Mouse (Mus musculus) midbrain, embryonic 15.5 days (tissue): ENCODE results near the gene Mapk7. TPM values are rescaled to one million over a fixed set of nuclear protein-coding genes. Genes with fewer than 3 reads are reported as not detected.

Experiments used
- ATAC-seq: fragments of 200-750 bp; cut with Nextera tagmentation; replicated peaks from 2 replicates; pipeline ENCODE4 v1.8.0; 2017; ENCODE audit warnings: moderate TSS enrichment
- H3K27ac ChIP-seq: fragments of 300-500 bp; sonication (generic); 2 replicates; pipeline ENCODE4 v1.5.1; 2015; ENCODE audit warnings: mild to moderate bottlenecking, inconsistent platforms
- H3K27me3 ChIP-seq: fragments of 300-500 bp; sonication (generic); replicated peaks from 2 replicates; pipeline ENCODE4 v1.6.1; 2015; ENCODE audit warnings: inconsistent platforms
- H3K36me3 ChIP-seq: fragments of 300-500 bp; sonication (generic); replicated peaks from 2 replicates; pipeline ENCODE4 v1.6.1; 2015; ENCODE audit warnings: inconsistent platforms
- H3K4me1 ChIP-seq: fragments of 300-500 bp; sonication (generic); 2 replicates; pipeline ENCODE4 v1.6.1; 2015; ENCODE audit warnings: inconsistent platforms
- H3K4me2 ChIP-seq: fragments of 300-500 bp; sonication (generic); 2 replicates; pipeline ENCODE4 v1.6.1; 2015; ENCODE audit warnings: inconsistent platforms, mild to moderate bottlenecking, moderate library complexity
- H3K4me3 ChIP-seq: fragments of 300-500 bp; sonication (generic); 2 replicates; pipeline ENCODE4 v1.5.1; 2015; ENCODE audit warnings: mild to moderate bottlenecking, inconsistent platforms
- H3K9ac ChIP-seq: fragments of 300-500 bp; sonication (generic); 2 replicates; pipeline ENCODE4 v1.6.1; 2015; ENCODE audit warnings: mild to moderate bottlenecking, inconsistent platforms
- H3K9me3 ChIP-seq: fragments of 300-500 bp; sonication (generic); 2 replicates; pipeline ENCODE4 v1.6.1; 2016; ENCODE audit warnings: inconsistent platforms
- WGBS: fragments of 180-500 bp; shearing (Covaris S2); methylation state at CpG from one replicate; pipeline ENCODE4 v1.1.7; 2015; ENCODE audit warnings: mixed read lengths; 5-methylcytosine and 5-hydroxymethylcytosine counted together
- polyA plus RNA-seq: library from polyadenylated mRNA; unstranded; fragments of >200 nt; fragmentation: Nextera tagmentation; extraction: Ambion mirVana; gene quantifications from 2 replicates; pipeline ENCODE4 v1.2.1, GENCODE M21; 2015

Mapk7 gene
- polyA plus RNA-seq, 1 experiment from 2014 or later = 72.3 TPM

DNA sequence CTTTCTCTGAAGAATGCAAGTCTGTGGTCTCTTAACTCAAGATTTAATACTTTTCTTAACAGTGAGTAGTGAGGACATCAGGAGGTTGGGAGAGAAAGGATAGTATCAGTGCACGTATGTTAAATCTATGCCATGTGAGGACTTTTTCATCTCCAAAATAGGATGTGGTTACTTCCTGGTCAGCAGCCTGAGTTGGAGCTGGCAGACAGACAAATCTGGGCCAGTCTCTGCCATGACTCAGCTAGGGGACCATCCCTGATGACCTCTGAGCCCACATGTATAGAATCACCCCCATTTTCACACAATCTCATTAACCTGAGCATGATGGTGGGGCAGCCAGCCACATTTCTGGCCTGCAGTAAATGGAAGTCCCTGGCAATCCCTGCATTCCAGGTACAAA is 23.8 kb upstream of the Mapk7 start:
- ATAC-seq = no peak
- WGBS = 92% methylated on average over 1 of the region's 1 CpGs
- Histone ChIP-seq H3K27me3 (no peaks in the 10 kb centered on the region), H3K4me3 (no peak overlapping the region), H3K4me1 (no peaks in the 10 kb centered on the region), H3K4me2 (no peak overlapping the region), H3K9ac (no peak overlapping the region), H3K27ac (no peak overlapping the region), H3K36me3 (peaks cover 14% of the 10 kb centered on the region), H3K9me3 (no peaks in the 10 kb centered on the region)

DNA sequence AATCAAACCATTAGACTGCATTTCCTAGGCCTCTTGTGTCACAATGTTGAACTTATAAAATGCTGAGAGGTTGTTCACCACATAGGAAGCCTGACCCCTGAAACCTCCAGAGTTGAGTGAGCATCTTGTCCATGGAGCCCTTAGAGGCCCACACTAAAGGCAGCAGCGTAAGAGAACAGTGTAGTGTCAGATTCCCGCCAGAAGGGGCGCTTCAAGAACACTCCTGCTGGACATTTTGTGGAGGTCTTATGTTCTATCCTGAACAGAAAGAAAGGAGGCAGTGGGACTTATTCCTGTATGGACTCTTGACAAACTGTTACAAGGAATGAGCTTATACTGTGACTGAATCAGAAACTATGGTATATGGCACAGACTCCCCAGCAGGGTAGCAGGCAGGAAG is 20.7 kb upstream of the Mapk7 start:
- WGBS = 36% methylated on average over 3 of the region's 3 CpGs
- no peaks in the 10 kb centered on the region for H3K4me1 ChIP-seq
- H3K27me3 ChIP-seq = no peaks in the 10 kb centered on the region
- peaks cover 14% of the 10 kb centered on the region for H3K36me3 ChIP-seq
- H3K27ac ChIP-seq = no peak overlapping the region
- H3K9me3 ChIP-seq = no peaks in the 10 kb centered on the region
- no peak overlapping the region for H3K4me3 ChIP-seq
- no peak overlapping the region for H3K4me2 ChIP-seq
- H3K9ac ChIP-seq = no peak overlapping the region
- ATAC-seq = no peak

DNA sequence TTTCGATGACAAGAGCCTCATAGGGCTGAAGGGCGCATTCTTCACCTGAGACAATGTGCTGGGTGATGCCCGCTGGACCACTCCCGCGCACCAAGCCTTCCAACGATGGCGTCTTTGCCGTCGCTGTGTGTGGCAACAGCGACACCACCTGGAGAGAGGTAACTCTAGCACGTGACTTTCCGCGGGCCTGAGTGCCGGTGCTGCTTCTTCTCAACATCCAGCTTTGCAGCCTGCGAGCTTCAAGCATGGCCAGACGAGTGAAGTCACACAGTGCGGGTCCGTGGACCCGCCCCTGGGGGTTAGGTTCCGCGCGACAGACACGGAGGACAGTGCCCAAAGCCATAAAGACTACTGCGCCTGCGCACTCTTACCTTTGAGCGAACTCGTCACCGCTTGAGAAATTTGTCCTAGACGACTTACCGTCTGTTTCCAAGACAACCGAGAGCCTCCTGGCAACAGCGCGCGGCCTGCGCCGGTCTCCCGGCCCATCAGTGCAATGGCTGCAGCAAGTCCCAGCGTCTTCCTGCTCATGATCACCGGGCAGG is 10.6 kb upstream of the Mapk7 start, which contains the start of gene B9d1:
TSS of gene B9d1 (plus strand) at position 432 of the 545 bp plus-strand sequence.
- Histone ChIP-seq H3K4me1 (peaks cover 24% of the 10 kb centered on the region), H3K9me3 (no peaks in the 10 kb centered on the region), H3K27me3 (no peaks in the 10 kb centered on the region), H3K36me3 (no peaks in the 10 kb centered on the region), H3K27ac (peak within 1 kb of the TSS; percentile 95), H3K4me3 (peak within 1 kb of the TSS; percentile 56), H3K4me2 (peak within 1 kb of the TSS; percentile 68), H3K9ac (peak within 1 kb of the TSS; percentile 66)
- WGBS = under 1% methylated on average over 39 of the region's 39 CpGs
- ATAC-seq = peak; percentile 95

DNA sequence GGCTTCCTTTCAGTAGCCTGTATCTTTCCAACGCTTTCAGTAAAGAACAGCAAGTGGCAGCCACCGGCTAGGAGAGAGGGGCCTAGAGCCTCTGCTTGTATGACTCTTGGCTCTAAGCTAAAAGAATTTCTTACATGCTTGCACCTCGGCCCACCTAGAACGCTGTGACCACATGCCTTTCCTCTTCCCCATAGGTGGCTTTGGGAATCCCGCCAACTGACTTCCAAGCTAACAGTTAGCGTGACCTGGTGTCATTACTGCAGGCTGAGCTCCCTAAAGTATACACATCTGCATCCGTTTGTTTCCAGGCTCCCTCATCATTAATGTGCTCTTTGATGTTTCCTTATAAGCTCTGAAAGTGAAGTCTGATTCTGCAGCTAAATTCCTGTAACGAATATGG is 9.7 kb upstream of the Mapk7 start:
- Histone ChIP-seq H3K9me3 (no peaks in the 10 kb centered on the region), H3K27ac (peak overlapping the region; percentile 95), H3K27me3 (no peaks in the 10 kb centered on the region), H3K36me3 (no peaks in the 10 kb centered on the region), H3K9ac (peak overlapping the region; percentile 66; the same call in 1 of the 2 replicates), H3K4me2 (peak overlapping the region; percentile 68), H3K4me1 (peaks cover 24% of the 10 kb centered on the region), H3K4me3 (peak overlapping the region; percentile 56; the same call in 1 of the 2 replicates)
- WGBS = 66% methylated on average over 8 of the region's 8 CpGs
- ATAC-seq = no peak

DNA sequence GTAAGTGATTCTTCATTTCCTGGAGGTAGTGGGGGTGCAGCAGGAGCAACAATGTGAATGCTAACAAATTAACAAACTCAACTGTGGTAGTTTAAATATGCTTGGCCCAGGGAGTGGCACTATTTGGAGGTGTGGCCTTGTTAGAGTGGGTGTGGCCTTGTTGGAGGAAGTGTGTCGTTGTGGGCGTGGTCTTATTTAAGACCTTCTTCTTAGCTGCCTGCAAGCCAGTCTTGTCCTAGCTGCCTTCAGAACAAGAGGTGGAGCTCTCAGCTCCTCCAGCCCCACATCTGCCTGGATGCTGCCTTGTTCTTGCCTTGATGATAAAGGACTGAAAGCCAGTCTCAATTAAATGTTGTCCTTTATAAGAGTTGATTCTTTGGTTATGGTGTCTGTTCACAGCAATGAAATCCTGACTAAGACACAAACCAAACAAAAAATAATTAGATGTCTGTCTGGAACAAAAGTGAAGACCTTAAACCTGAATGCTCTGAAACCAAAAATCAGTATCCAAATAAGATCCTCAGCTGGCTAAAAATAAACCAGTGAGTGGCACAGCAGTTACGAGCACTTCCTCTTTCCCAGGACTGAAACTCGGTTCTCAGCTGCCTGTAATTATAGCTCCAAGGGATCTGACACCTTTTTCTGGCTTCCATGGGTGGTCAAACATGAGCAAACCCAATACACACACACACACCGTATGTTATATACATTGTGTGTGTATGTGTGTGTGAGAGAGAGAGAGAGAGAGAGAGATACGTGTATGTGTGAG is 4.7 kb upstream of the Mapk7 start:
- ATAC-seq = no peak
- no peaks in the 10 kb centered on the region for H3K27me3 ChIP-seq
- no peaks in the 10 kb centered on the region for H3K9me3 ChIP-seq
- H3K4me2 ChIP-seq = no peak overlapping the region
- H3K4me1 ChIP-seq = peaks cover 7% of the 10 kb centered on the region
- WGBS = 83% methylated on average over 6 of the region's 6 CpGs
- H3K27ac ChIP-seq = no peak overlapping the region
- no peak overlapping the region for H3K4me3 ChIP-seq
- no peaks in the 10 kb centered on the region for H3K36me3 ChIP-seq
- no peak overlapping the region for H3K9ac ChIP-seq

DNA sequence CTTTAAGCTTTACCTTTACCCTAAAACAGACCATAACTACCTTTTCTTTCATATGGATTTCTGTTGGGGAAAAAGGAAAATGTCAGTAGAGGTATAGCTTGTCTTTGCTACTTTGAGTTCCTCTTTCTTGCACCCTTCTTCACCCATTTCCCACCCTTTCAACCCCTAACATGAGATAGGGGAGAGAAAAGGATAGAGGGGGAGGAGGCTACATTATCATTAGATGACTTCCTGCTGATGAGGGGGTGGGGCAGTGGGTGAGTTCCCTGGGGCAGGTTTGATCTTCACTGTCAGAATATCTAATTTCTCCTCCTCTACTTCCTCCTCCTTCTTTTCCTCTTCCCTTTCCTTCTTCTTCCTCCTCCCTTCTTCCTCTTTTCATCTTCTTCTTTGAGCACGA is 3.3 kb upstream of the Mapk7 start:
- no peak for ATAC-seq
- H3K27ac ChIP-seq = no peak overlapping the region
- no peaks in the 10 kb centered on the region for H3K27me3 ChIP-seq
- no peak overlapping the region for H3K4me2 ChIP-seq
- no peak overlapping the region for H3K9ac ChIP-seq
- H3K36me3 ChIP-seq = no peaks in the 10 kb centered on the region
- H3K4me3 ChIP-seq = no peak overlapping the region
- peaks cover 11% of the 10 kb centered on the region for H3K4me1 ChIP-seq
- H3K9me3 ChIP-seq = no peaks in the 10 kb centered on the region
- 74% methylated on average over 1 of the region's 1 CpGs for WGBS

DNA sequence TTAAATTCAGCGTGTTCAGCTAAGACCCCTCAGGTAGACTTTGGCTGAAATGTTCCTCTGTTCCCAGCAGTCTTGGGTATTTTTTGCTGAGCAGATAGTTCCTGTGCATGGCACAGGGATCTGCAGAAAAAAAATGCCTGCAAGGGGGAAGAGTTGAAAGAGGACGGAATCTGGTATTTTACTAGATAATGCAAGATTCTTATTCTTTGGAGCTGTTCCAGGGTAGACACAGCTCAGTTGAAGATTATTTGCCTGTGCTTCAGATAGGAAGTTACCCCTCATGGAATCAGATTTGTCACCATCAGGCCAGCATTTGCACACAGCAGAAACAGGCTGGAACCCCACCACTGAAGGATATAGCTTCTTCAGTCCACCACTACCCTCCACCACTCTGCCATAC is 1.3 kb upstream of the Mapk7 start:
- ATAC-seq = no peak
- Histone ChIP-seq H3K27ac (no peak overlapping the region), H3K27me3 (no peaks in the 10 kb centered on the region), H3K4me1 (peaks cover 14% of the 10 kb centered on the region), H3K4me3 (no peak overlapping the region), H3K4me2 (no peak overlapping the region), H3K9ac (no peak overlapping the region), H3K9me3 (no peaks in the 10 kb centered on the region), H3K36me3 (peaks cover 6% of the 10 kb centered on the region)
- WGBS = 92% methylated on average over 2 of the region's 2 CpGs

DNA sequence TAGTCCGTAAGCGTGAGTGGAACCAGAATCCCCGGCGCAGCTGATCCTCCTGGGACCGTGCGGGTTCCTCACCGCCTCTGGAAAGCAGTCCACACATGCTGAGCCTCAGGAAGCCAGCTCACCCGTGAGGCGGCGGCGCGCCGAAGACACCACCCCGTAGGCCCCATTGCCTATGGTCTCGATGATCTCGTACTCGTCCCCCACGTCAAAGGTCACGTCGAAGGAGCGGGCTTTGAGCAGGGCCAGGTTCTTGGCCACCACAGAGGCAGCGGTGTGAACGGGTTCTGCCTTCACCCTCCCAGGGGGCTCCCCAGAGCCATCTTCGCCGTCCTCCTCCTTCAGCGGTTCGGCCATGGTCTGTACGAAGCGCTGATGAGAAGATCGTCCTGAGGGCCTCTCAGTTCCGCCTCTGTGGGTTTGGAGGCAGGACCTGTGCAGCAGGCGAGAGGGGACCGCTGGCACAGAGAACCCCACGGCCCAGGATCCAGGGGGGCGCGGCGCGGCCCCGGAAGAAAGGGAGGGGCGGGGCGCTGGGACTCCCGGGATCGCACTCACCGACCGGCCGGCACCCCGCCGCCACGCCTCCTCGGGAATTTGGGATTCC is 579 bp downstream of the Mapk7 start:
- peak overlapping the region; percentile 89 for H3K27ac ChIP-seq
- H3K36me3 ChIP-seq = peaks cover 21% of the 10 kb centered on the region
- peak; percentile 74 for ATAC-seq
- under 1% methylated on average over 43 of the region's 50 CpGs for WGBS
- H3K4me2 ChIP-seq = peak overlapping the region; percentile 66
- H3K9me3 ChIP-seq = no peaks in the 10 kb centered on the region
- H3K9ac ChIP-seq = peak overlapping the region; percentile 67
- H3K4me1 ChIP-seq = peaks cover 27% of the 10 kb centered on the region
- H3K4me3 ChIP-seq = peak overlapping the region; percentile 86
- no peaks in the 10 kb centered on the region for H3K27me3 ChIP-seq

DNA sequence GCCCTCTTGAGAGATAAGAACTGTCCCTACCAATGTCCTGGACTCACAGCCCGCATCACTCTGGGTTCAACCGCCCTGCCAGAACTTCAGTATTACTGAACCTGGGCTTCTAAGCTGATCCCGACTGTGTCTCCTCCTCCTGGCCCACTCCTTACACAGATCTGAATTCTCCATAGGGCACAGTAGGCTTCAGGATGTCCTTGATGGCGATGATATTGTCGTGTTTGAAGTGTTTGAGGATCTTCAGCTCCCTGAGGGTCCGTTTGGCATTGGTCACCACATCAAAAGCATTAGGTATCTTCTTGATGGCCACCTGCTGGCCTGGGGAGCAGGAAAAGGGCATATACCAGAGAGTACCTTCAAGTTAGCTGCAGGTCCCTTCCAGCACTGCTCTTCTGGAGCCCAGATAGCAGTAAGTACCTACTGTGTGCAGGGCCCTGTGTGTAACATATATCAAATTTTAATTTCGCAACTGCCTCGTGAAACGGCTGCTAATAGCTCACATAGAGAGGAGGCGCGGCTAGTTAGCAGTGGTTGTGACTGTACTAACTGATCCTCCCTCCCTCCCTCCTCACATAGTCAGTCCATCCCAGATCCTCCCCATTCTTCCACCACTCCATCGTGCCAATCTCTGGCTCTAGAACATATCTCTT is 1.3 kb downstream of the Mapk7 start:
- WGBS = 77% methylated on average over 12 of the region's 12 CpGs
- no peaks in the 10 kb centered on the region for H3K9me3 ChIP-seq
- peaks cover 27% of the 10 kb centered on the region for H3K4me1 ChIP-seq

DNA sequence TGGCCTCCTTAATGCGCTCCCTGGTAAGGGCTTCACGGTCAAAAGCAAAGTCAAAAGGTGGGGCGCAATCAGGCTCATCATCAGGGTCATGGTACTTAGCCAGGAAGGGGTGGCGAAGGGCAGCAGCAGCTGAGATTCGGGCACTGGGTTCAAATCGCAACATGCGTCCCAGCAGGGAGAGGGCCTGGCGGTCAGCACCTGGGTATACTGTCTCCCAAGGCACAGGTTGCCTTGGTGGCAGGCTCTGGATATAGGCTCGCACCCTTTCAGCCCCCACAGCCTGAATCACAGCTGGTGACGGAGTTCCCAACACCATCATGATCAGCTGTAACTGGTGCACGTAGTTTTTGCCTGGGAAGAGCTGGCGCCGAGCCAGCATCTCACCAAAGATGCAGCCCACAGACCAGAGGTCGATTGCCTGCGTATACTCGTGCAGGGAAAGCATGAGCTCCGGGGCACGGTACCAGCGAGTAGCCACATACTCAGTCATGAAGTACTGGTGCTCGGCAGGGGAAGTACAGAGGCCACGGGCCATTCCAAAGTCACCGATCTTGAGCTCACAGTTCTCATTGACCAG is 3.2 kb downstream of the Mapk7 start:
- Histone ChIP-seq H3K4me3 (no peak overlapping the region), H3K27ac (no peak overlapping the region), H3K36me3 (peaks cover 21% of the 10 kb centered on the region), H3K9ac (no peak overlapping the region), H3K27me3 (no peaks in the 10 kb centered on the region), H3K4me2 (no peak overlapping the region), H3K9me3 (no peaks in the 10 kb centered on the region), H3K4me1 (peaks cover 34% of the 10 kb centered on the region)
- no peak for ATAC-seq
- 90% methylated on average over 22 of the region's 22 CpGs for WGBS

More for the DNA sequence above, 1.3 kb downstream of the Mapk7 start:
- peak overlapping the region; percentile 89 for H3K27ac ChIP-seq
- H3K36me3 ChIP-seq = peaks cover 21% of the 10 kb centered on the region
- H3K4me3 ChIP-seq = peak overlapping the region; percentile 86
- H3K9ac ChIP-seq = peak overlapping the region; percentile 67
- peak overlapping the region; percentile 66 for H3K4me2 ChIP-seq
- H3K27me3 ChIP-seq = no peaks in the 10 kb centered on the region
- ATAC-seq = no peak

DNA sequence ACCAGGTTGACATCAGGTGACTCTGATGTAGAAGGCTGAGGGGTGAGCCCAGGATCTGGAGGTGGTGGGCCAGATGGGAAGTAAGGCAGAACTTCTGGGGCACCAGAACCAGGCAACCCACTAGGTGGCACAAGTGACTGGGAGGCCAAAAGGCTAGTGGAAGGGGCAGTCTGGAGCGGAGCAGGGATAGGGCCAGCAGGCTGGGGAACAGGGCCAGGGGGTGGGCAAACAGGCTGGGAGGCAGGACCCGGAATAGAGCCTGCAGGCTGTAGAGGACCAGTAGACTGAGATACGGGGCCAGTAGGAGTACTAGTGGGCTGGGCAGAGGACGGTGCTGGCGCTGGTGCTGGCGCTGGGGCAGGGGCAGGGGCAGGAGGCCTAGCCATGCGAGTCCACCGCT is 4.3 kb downstream of the Mapk7 start:
- H3K27ac ChIP-seq = no peak overlapping the region
- peaks cover 43% of the 10 kb centered on the region for H3K4me1 ChIP-seq
- H3K4me2 ChIP-seq = no peak overlapping the region
- peaks cover 21% of the 10 kb centered on the region for H3K36me3 ChIP-seq
- no peaks in the 10 kb centered on the region for H3K9me3 ChIP-seq
- H3K27me3 ChIP-seq = no peaks in the 10 kb centered on the region
- ATAC-seq = no peak
- WGBS = 97% methylated on average over 8 of the region's 8 CpGs
- no peak overlapping the region for H3K9ac ChIP-seq
- no peak overlapping the region for H3K4me3 ChIP-seq

DNA sequence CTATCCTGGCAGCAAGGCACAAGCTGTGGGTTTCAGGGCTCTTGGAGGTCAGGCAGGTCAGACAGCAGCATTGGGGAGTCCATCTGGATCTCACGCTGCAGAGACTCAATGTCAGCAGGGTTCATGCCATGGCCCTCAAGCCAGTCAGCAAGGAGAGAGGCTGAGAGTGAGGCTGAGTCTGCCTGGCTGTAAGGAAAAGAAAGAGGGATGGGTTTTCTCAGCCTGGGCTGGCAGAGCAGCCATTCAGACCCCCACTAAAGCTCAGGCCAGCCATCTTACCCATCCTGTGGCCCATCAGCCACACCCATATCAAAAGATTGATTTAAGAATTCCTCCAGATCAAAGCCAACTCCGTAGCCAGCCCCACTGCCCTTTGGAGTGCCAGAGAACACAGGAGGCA is 5.1 kb downstream of the Mapk7 start:
- Histone ChIP-seq H3K36me3 (peaks cover 21% of the 10 kb centered on the region), H3K4me1 (peaks cover 47% of the 10 kb centered on the region), H3K4me2 (no peak overlapping the region), H3K27me3 (no peaks in the 10 kb centered on the region), H3K9me3 (no peaks in the 10 kb centered on the region), H3K9ac (no peak overlapping the region), H3K4me3 (no peak overlapping the region), H3K27ac (no peak overlapping the region)
- WGBS = 89% methylated on average over 2 of the region's 2 CpGs
- ATAC-seq = no peak
